Mouse (Mus musculus) C2C12 (cell line): Measurements from ENCODE around the gene Rnf5. TPM values are rescaled to one million over a fixed set of nuclear protein-coding genes. Genes with fewer than 3 reads are reported as not detected.

Experiments used
- H3K27me3 ChIP-seq: one replicate; pipeline ENCODE4 v1.6.1; 2011; ENCODE audit not compliant: control insufficient read depth, insufficient read depth, insufficient read length
- H3K36me3 ChIP-seq: one replicate; pipeline ENCODE4 v1.6.1; 2011; ENCODE audit not compliant: control insufficient read depth, insufficient read depth
- H3K4me3 ChIP-seq: one replicate; pipeline ENCODE4 v1.5.1; 2011; ENCODE audit warnings: mild to moderate bottlenecking, control low read depth; ENCODE audit not compliant: poor library complexity, insufficient read depth, severe bottlenecking
- H3K79me2 ChIP-seq: one replicate; pipeline ENCODE4 v1.6.1; 2011; ENCODE audit not compliant: control insufficient read depth, insufficient read depth
- H3K79me3 ChIP-seq: one replicate; pipeline ENCODE4 v1.6.1; 2011; ENCODE audit warnings: low read depth, control low read depth
- H3ac ChIP-seq: one replicate; pipeline ENCODE3; 2011; ENCODE audit warnings: low read depth; ENCODE audit not compliant: control insufficient read depth, insufficient read length
- CEBPB ChIP-seq: IDR thresholded peaks from one replicate; pipeline ENCODE4 v1.6.1; 2011; ENCODE audit warnings: low read depth, mild to moderate bottlenecking, control low read depth, moderate library complexity
- CTCF ChIP-seq: IDR thresholded peaks from one replicate; pipeline ENCODE4 v1.5.1; 2011; ENCODE audit not compliant: control insufficient read depth, insufficient read depth, insufficient read length
- FOSL1 ChIP-seq: IDR thresholded peaks from one replicate; pipeline ENCODE4 v1.8.0; 2011; ENCODE audit warnings: mild to moderate bottlenecking, low read length; ENCODE audit not compliant: poor library complexity, insufficient read depth, severe bottlenecking
- MAX ChIP-seq: IDR thresholded peaks from one replicate; pipeline ENCODE4 v1.6.1; 2011; ENCODE audit warnings: mild to moderate bottlenecking, control low read depth
- MYOD1 ChIP-seq: IDR thresholded peaks from one replicate; pipeline ENCODE4 v1.6.1; 2011; ENCODE audit warnings: low read depth; ENCODE audit not compliant: control insufficient read depth, insufficient read length
- MYOG ChIP-seq: IDR thresholded peaks from one replicate; pipeline ENCODE4 v1.6.1; 2011; ENCODE audit not compliant: control insufficient read depth, insufficient read length; ENCODE audit errors: extremely low read depth
- USF1 ChIP-seq: IDR thresholded peaks from one replicate; pipeline ENCODE4 v1.6.1; 2011; ENCODE audit warnings: low read depth, mild to moderate bottlenecking, control low read depth, moderate library complexity
- polyA plus RNA-seq: library from polyadenylated mRNA; unstranded; fragments of >200 nt; fragmentation: generic; extraction: Trizol; gene quantifications from one replicate; pipeline ENCODE4 v1.2.1, GENCODE M21; 2012; ENCODE audit warnings: missing spikeins

The Rnf5 gene
- polyA plus RNA-seq, 1 experiment = 37.1 TPM

- Histone ChIP-seq H3K4me3 (peak overlapping the region; percentile 49), H3ac (peak overlapping the region; percentile 99), H3K27me3 (peaks cover 11% of the 10 kb centered on the region), H3K79me2 (no peaks in the 10 kb centered on the region), H3K79me3 (no peaks in the 10 kb centered on the region), H3K36me3 (no peaks in the 10 kb centered on the region)
- TF ChIP-seq MAX = no peak
- TF ChIP-seq MYOG = no peak
- no peak for TF ChIP-seq FOSL1
- TF ChIP-seq USF1 = no peak
- TF ChIP-seq CTCF = no peak
- TF ChIP-seq MYOD1 = no peak
- TF ChIP-seq CEBPB = no peak
Observed at GRCm38 (mm10) chr17:34586796-34587422, 16.6 kb downstream of the Rnf5 start.

GRCm38 (mm10) chr17:34585877-34586771 lies 17.4 kb downstream of the Rnf5 start:
- Histone ChIP-seq H3ac (peak overlapping the region; percentile 5), H3K27me3 (peaks cover 15% of the 10 kb centered on the region), H3K79me3 (no peaks in the 10 kb centered on the region), H3K4me3 (peak overlapping the region; percentile 49), H3K36me3 (no peaks in the 10 kb centered on the region), H3K79me2 (no peaks in the 10 kb centered on the region)
- TF ChIP-seq MYOD1 (no peak), CTCF (no peak), CEBPB (no peak), MAX (no peak), FOSL1 (no peak), MYOG (no peak), USF1 (no peak)

DNA sequence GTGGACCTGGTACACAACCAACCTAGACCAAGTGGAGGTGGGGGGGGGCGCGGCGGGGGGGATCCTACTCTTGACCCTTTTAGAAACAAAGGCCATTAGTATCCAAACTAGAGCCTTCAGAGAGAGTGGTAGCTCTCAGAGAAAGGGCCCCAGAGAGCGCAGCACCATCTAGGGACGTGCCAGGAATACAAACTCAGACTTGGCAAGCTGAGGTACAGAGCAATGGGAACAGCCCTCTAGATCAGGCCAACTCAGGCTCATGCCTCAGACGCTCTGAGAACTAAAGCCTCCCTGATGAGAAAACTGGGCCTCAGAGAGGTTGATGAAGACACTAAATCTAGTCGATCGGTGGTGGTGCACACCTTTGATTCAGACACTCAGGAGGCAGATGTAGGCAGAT lies 18.4 kb downstream of the Rnf5 start:
- TF ChIP-seq CTCF = no peak
- no peak for TF ChIP-seq CEBPB
- TF ChIP-seq FOSL1 = no peak
- TF ChIP-seq MYOD1 = no peak
- TF ChIP-seq MYOG = no peak
- TF ChIP-seq MAX = no peak
- TF ChIP-seq USF1 = no peak
- H3K27me3 ChIP-seq = peaks cover 25% of the 10 kb centered on the region
- no peaks in the 10 kb centered on the region for H3K36me3 ChIP-seq
- no peaks in the 10 kb centered on the region for H3K79me3 ChIP-seq
- H3K4me3 ChIP-seq = no peak overlapping the region
- no peak overlapping the region for H3ac ChIP-seq
- H3K79me2 ChIP-seq = no peaks in the 10 kb centered on the region

- no peaks in the 10 kb centered on the region for H3K79me2 ChIP-seq
- H3K27me3 ChIP-seq = peaks cover 32% of the 10 kb centered on the region
- no peaks in the 10 kb centered on the region for H3K79me3 ChIP-seq
- no peaks in the 10 kb centered on the region for H3K36me3 ChIP-seq
- no peak for TF ChIP-seq MYOD1
- no peak for TF ChIP-seq MYOG
- no peak overlapping the region for H3ac ChIP-seq
- H3K4me3 ChIP-seq = no peak overlapping the region
Observed at GRCm38 (mm10) chr17:34583819-34584218, 19.7 kb downstream of the Rnf5 start.

GRCm38 (mm10) chr17:34583397-34583796 lies 20.1 kb downstream of the Rnf5 start:
- no peaks in the 10 kb centered on the region for H3K79me2 ChIP-seq
- no peak overlapping the region for H3ac ChIP-seq
- H3K36me3 ChIP-seq = no peaks in the 10 kb centered on the region
- no peak overlapping the region for H3K4me3 ChIP-seq
- peaks cover 32% of the 10 kb centered on the region for H3K27me3 ChIP-seq
- TF ChIP-seq CEBPB (no peak), MYOD1 (no peak), MAX (no peak), CTCF (no peak), FOSL1 (no peak), USF1 (no peak), MYOG (no peak)
- no peaks in the 10 kb centered on the region for H3K79me3 ChIP-seq

GRCm38 (mm10) chr17:34582528-34582927 lies 21.0 kb downstream of the Rnf5 start:
- no peaks in the 10 kb centered on the region for H3K36me3 ChIP-seq
- H3K4me3 ChIP-seq = no peak overlapping the region
- peaks cover 32% of the 10 kb centered on the region for H3K27me3 ChIP-seq
- H3ac ChIP-seq = no peak overlapping the region
- no peaks in the 10 kb centered on the region for H3K79me3 ChIP-seq
- TF ChIP-seq MYOD1 = no peak
- no peak for TF ChIP-seq FOSL1
- TF ChIP-seq USF1 = no peak
- no peak for TF ChIP-seq CTCF
- TF ChIP-seq MYOG = no peak
- no peak for TF ChIP-seq CEBPB
- no peak for TF ChIP-seq MAX
- no peaks in the 10 kb centered on the region for H3K79me2 ChIP-seq
